Mouse (Mus musculus) stomach, embryonic 14.5 days (tissue): ENCODE data around the gene Gm10799. TPM values are rescaled to one million over a fixed set of nuclear protein-coding genes. Genes with fewer than 3 reads are reported as not detected.
"Not testable (repeated sequence)": the region's sequence is repeated elsewhere in the genome, so short reads cannot be mapped to it uniquely, and the experiment has no call there.

ENCODE experiments used
- ATAC-seq: fragments of 200-750 bp; cut with Nextera tagmentation; 2 replicates; pipeline ENCODE4 v1.8.0; 2017; ENCODE audit warnings: low read depth, moderate TSS enrichment; ENCODE audit not compliant: insufficient number of reproducible peaks, insufficient read depth, low FRiP score
- H3K27ac ChIP-seq: fragments of 300-500 bp; sonication (generic); 2 replicates; pipeline ENCODE4 v1.5.1; 2014; ENCODE audit warnings: mild to moderate bottlenecking, low read length, moderate library complexity, mixed read lengths
- H3K27me3 ChIP-seq: fragments of 300-500 bp; sonication (generic); 2 replicates; pipeline ENCODE4 v1.6.1; 2014; ENCODE audit warnings: low read length, control low read depth, mixed read lengths; ENCODE audit not compliant: control insufficient read depth, insufficient read depth
- H3K36me3 ChIP-seq: fragments of 300-500 bp; sonication (generic); 2 replicates; pipeline ENCODE4 v1.6.1; 2014; ENCODE audit warnings: mild to moderate bottlenecking, control low read depth, low read length, moderate library complexity, mixed read lengths; ENCODE audit not compliant: control insufficient read depth, insufficient read depth
- H3K4me1 ChIP-seq: fragments of 300-500 bp; sonication (generic); 2 replicates; pipeline ENCODE4 v1.6.1; 2014; ENCODE audit warnings: low read length, control low read depth, mixed read lengths; ENCODE audit not compliant: control insufficient read depth, insufficient read depth
- H3K4me2 ChIP-seq: fragments of 300-500 bp; sonication (generic); replicated peaks from 2 replicates; pipeline ENCODE4 v1.6.1; 2014; ENCODE audit warnings: low read depth, low read length, control low read depth
- H3K4me3 ChIP-seq: fragments of 300-500 bp; sonication (generic); 2 replicates; pipeline ENCODE4 v1.5.1; 2014; ENCODE audit warnings: low read depth, low read length, control low read depth
- H3K9ac ChIP-seq: fragments of 300-500 bp; sonication (generic); replicated peaks from 2 replicates; pipeline ENCODE4 v1.6.1; 2014; ENCODE audit warnings: low read depth, mild to moderate bottlenecking, control low read depth, low read length, moderate library complexity, mixed read lengths
- H3K9me3 ChIP-seq: fragments of 300-500 bp; sonication (generic); 2 replicates; pipeline ENCODE4 v1.6.1; 2016; ENCODE audit warnings: low read depth, low read length, control low read depth; ENCODE audit not compliant: control insufficient read depth
- WGBS: fragments of 180-500 bp; shearing (Covaris S2); extraction: QIAGEN DNeasy Blood & Tissue Kit; methylation state at CpG from one replicate; pipeline ENCODE4 v1.1.7; 2014; 5-methylcytosine and 5-hydroxymethylcytosine counted together
- polyA plus RNA-seq: library from polyadenylated mRNA; unstranded; fragments of >200 nt; fragmentation: Nextera tagmentation; extraction: Ambion mirVana; gene quantifications from 2 replicates; pipeline ENCODE4 v1.2.1, GENCODE M21; 2014

The Gm10799 gene
- polyA plus RNA-seq, 1 experiment from 2014 or later = not detected

- no peaks in the 10 kb centered on the region for H3K9me3 ChIP-seq
- H3K27me3 ChIP-seq = no peaks in the 10 kb centered on the region
- no peaks in the 10 kb centered on the region for H3K4me1 ChIP-seq
- no peak overlapping the region for H3K4me2 ChIP-seq
- H3K27ac ChIP-seq = no peak overlapping the region
- ATAC-seq = no peak
- no peak overlapping the region for H3K4me3 ChIP-seq
- 56% methylated on average over 1 of the region's 1 CpGs for WGBS
- H3K9ac ChIP-seq = no peak overlapping the region
- H3K36me3 ChIP-seq = no peaks in the 10 kb centered on the region
These were observed 31.6 kb upstream of the Gm10799 start for GRCm38 (mm10) chr2:104099946-104100345.

- 92% methylated on average over 2 of the region's 2 CpGs for WGBS
- ATAC-seq = no peak
- no peaks in the 10 kb centered on the region for H3K27me3 ChIP-seq
These were observed 30.9 kb upstream of the Gm10799 start for GRCm38 (mm10) chr2:104099231-104099585.

GRCm38 (mm10) chr2:104098529-104099230 lies 30.3 kb upstream of the Gm10799 start:
- Histone ChIP-seq H3K27ac (no peak overlapping the region), H3K4me2 (no peak overlapping the region), H3K4me3 (no peak overlapping the region), H3K9ac (no peak overlapping the region), H3K4me1 (no peaks in the 10 kb centered on the region), H3K9me3 (no peaks in the 10 kb centered on the region), H3K36me3 (no peaks in the 10 kb centered on the region), H3K27me3 (no peaks in the 10 kb centered on the region)
- 31% methylated on average over 3 of the region's 3 CpGs for WGBS
- peak; percentile 46; the same call in 1 of the 2 replicates for ATAC-seq

More at GRCm38 (mm10) chr2:104099231-104099585, 30.9 kb upstream of the Gm10799 start:
- Histone ChIP-seq H3K36me3 (no peaks in the 10 kb centered on the region), H3K27ac (no peak overlapping the region), H3K4me3 (no peak overlapping the region), H3K4me2 (no peak overlapping the region), H3K9ac (no peak overlapping the region), H3K4me1 (no peaks in the 10 kb centered on the region), H3K9me3 (no peaks in the 10 kb centered on the region)

- ATAC-seq, H3K27me3 ChIP-seq, H3K4me1 ChIP-seq, H3K4me2 ChIP-seq, H3K4me3 ChIP-seq, H3K9me3 ChIP-seq, H3K27ac ChIP-seq, H3K36me3 ChIP-seq, H3K9ac ChIP-seq: not testable (repeated sequence)
- 95% methylated on average over 4 of the region's 4 CpGs for WGBS
These were observed 29.0 kb upstream of the Gm10799 start for GRCm38 (mm10) chr2:104097396-104097795.

- not testable (repeated sequence) for ATAC-seq, H3K4me1 ChIP-seq, H3K27me3 ChIP-seq, H3K9me3 ChIP-seq, H3K27ac ChIP-seq, H3K36me3 ChIP-seq, H3K9ac ChIP-seq
- WGBS = 80% methylated on average over 1 of the region's 1 CpGs
- Histone ChIP-seq H3K4me2 (peak overlapping the region; percentile 63; the same call in 1 of the 2 replicates), H3K4me3 (0 out of 2 replicates have a peak overlapping the region, but pooled peaks have one; percentile 54)
These were observed 28.4 kb upstream of the Gm10799 start for GRCm38 (mm10) chr2:104096796-104097195.

GRCm38 (mm10) chr2:104096256-104096655 lies 27.9 kb upstream of the Gm10799 start:
- 36% methylated on average over 10 of the region's 10 CpGs for WGBS
- Histone ChIP-seq H3K27ac (peak overlapping the region; percentile 72), H3K9me3 (no peaks in the 10 kb centered on the region), H3K9ac (peak overlapping the region; percentile 47; the same call in 1 of the 2 replicates), H3K4me1 (no peaks in the 10 kb centered on the region), H3K4me3 (peak overlapping the region; percentile 54), H3K27me3 (no peaks in the 10 kb centered on the region), H3K36me3 (no peaks in the 10 kb centered on the region), H3K4me2 (peak overlapping the region; percentile 63)
- ATAC-seq = no peak; the same call in 1 of the 2 replicates

GRCm38 (mm10) chr2:104095741-104096213 lies 27.4 kb upstream of the Gm10799 start, which contains the start of gene Cd59a:
TSS of gene Cd59a (plus strand) at chr2:104095801.
- H3K27ac ChIP-seq = peak within 1 kb of the TSS; percentile 72
- peak within 1 kb of the TSS; percentile 63 for H3K4me2 ChIP-seq
- peak; percentile 92 for ATAC-seq
- WGBS = 1% methylated on average over 15 of the region's 15 CpGs
- H3K36me3 ChIP-seq = no peaks in the 10 kb centered on the region
- peak within 1 kb of the TSS; percentile 47; the same call in 1 of the 2 replicates for H3K9ac ChIP-seq
- H3K4me3 ChIP-seq = peak within 1 kb of the TSS; percentile 54
- no peaks in the 10 kb centered on the region for H3K27me3 ChIP-seq
- no peaks in the 10 kb centered on the region for H3K9me3 ChIP-seq
- no peaks in the 10 kb centered on the region for H3K4me1 ChIP-seq

GRCm38 (mm10) chr2:104093305-104093704 lies 25.0 kb upstream of the Gm10799 start:
- Histone ChIP-seq H3K4me3 (no peak overlapping the region), H3K27me3 (no peaks in the 10 kb centered on the region), H3K36me3 (no peaks in the 10 kb centered on the region), H3K9ac (no peak overlapping the region), H3K27ac (no peak overlapping the region), H3K4me1 (no peaks in the 10 kb centered on the region), H3K4me2 (no peak overlapping the region), H3K9me3 (no peaks in the 10 kb centered on the region)
- WGBS = 74% methylated on average over 2 of the region's 2 CpGs
- ATAC-seq = no peak
